Mouse (Mus musculus) embryo, embryonic 9.5 days (tissue): ENCODE results near the gene Aire.
"Not testable (repeated sequence)": the region's sequence is repeated elsewhere in the genome, so short reads cannot be mapped to it uniquely, and the experiment has no call there.

ENCODE experiments used
- DNase-seq: peaks from one replicate; pipeline ENCODE4 v3.0.0-alpha.2; 2017; ENCODE audit errors: extremely low spot score

Aire gene

DNA sequence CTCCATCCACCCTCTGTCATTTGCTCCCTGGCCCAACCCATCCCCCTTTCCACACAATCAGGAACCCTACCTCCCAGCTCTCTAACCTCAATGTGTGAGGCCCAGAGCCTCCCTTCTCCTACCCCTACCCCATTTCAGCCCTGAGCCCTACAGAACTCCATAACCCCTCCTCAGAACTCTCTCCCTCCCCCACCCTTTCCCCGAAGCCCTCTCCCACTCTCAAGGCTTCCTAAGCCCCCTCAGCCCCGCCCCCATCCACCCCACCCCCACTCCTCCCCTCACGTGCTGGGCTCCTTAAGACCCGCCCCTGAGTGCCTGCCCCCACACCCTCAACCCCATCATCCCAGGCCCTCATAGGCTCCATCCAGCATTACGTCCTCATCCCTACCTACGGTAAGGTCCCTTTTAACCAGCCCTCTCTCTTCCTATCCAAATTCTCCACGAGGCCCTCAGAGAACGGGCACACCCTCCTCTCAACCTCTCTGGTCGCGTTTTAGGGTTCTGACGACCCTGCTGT is 6.2 kb upstream of the Aire start:
- DNase-seq = no peak

DNA sequence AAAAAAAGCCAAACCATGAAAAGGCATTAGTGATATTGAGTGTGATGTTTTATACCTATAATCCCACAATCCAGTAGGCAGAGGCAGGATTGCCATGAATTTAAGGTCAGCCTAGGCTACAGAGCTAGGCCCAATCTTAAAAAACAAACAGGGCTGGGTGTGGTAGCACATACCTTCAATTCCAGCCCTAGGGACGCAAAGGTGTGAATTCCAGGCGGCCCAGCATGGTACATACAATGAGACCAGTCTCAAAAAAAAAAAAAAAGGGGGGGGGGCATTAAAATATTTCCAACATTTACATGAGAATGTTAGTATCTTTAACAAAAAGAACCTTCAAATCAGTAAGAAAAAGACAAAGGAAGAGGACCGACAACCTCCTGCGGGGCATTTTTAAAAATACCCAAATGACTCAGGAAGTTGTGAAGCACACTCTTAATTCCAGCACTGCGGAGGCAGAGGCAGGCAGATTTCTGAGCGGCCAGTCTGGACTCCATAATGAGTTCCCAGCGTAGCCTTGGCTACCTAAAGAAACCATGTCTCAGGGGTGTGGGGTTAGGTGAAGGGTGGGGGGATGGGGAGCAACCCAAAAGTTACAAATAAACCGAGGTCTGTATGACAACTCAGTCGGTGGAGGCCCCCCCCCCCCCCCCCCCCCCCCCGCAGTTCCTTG is 4.8 kb upstream of the Aire start:
- no peak for DNase-seq

DNA sequence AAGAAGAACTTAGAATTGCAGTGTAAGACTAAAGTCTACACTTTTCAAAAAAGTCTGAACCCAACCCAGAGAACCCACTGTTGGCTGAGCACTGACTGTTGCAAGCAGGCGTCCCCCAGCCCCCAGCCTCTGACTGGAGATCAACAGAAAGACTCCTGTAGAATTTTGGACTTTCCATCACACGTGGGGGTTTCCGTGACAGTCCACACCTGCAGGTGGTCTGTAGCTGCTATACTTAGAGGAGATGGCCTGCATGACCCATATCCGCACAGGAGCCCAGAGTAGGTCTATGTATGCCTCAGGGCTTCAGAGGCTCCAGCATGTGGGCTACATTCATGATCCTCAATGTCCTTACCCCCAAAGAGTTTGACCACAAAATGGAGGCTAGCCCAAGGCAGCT is 3.0 kb upstream of the Aire start:
- DNase-seq = no peak

GRCm38 (mm10) chr10:78044531-78044930 is 1.1 kb upstream of the Aire start:
- no peak for DNase-seq

DNA sequence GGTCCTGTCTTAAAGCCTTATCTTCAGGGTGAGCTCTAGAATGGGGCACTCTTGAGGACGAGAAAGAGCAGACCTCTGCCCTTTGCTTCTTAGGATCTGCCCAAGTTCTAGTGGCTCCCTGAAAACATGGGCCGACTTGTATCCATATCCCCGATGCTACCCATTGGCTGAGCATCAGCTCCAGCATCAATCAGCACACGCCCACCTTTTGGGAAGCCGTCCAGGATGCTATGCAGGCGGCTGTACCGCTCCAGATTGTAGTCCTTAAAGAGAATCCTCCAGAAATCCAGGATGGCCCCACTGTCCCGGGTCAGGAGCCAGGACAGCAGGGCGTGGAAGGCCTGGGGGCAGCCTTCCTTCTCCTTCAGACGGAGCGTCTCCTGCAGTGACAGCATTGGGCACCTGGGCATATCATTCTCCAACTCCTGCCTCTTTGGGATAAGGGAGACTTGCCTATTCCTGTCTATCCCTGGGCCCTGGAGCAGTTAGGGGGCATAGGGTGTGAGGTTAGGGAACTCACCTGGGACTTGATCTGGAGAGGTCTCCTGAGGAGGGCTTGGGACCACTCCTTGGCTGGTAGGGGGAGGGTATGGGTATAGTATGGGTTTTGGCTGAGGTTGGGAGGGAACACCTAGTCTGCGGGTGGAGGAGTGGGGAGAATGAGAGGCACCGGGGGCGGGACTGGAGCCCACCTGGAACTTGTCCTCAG is 559 bp downstream of the Aire start:
- no peak for DNase-seq

GRCm38 (mm10) chr10:78042096-78042495 is 1.3 kb downstream of the Aire start:
- DNase-seq = no peak

DNA sequence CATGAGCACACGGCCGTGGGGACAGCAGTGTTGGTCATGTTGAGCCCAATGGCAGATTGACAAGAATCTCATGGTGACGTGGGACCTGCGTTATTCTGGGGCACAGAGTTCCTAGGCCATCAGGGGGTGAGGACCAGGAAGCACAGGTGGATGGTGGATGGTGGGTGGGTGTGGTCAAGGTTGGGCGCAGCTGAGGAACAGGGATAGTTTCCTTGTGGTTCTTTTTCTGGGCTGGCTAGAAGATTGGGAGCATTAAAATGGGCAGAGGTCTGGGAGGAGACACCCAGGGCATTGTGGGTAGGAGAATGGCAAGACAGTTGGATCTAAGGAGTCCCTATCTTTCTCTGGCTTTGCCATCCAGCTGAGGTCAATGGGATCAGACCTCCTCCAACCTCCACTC is 1.8 kb downstream of the Aire start, which contains the start of gene Dnmt3l:
Dnmt3l (plus strand) TSS at position 301 of the 400 bp plus-strand sequence.
- no peak for DNase-seq

- no peak for DNase-seq
Observed at GRCm38 (mm10) chr10:78037139-78037538, 6.3 kb downstream of the Aire start.

GRCm38 (mm10) chr10:78031987-78032386 is 11.4 kb downstream of the Aire start:
- no peak for DNase-seq

GRCm38 (mm10) chr10:78029080-78029479 is 14.3 kb downstream of the Aire start:
- no peak for DNase-seq

DNA sequence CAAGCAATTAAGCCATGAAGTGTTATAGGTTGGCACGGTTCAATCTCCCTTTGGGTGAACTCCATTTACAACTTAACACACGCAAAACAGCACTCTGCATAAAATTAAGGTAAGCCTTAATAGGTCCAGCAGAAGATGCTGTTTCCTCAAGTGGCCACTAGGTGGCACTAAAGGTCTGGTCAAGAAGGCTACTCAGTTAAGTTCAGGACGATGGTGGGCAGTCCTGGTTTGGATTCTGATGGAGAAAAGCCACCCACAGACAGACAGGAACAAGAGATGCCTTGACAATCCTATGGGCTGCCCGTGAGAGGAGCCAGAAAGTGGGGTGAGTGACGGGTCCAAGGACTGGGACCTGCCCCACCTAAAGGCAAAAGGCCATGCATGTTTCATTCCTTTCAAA is 15.3 kb downstream of the Aire start:
- DNase-seq = peak; percentile 73

- not testable (repeated sequence) for DNase-seq
Observed at GRCm38 (mm10) chr10:78025453-78025852, 18.0 kb downstream of the Aire start.

GRCm38 (mm10) chr10:78019984-78020383 is 23.4 kb downstream of the Aire start:
- not testable (repeated sequence) for DNase-seq

DNA sequence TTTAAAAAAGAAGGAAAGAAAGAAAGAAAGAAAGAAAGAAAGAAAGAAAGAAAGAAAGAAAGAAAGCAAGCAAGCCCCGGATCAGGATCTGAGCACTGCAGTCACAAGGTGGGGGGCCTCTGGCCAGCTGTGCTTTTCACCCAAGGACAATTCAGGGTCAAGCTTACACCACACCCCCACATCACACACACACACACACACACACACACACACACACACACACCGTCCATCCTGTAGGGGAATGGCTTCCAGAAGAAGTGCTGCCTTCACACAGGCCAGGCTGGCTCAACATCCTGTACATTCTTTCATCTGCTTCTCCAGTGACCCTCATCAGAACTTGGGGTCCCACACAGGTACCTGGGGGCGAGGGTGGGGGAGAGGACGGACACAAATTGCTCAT is 24.1 kb downstream of the Aire start:
- no peak for DNase-seq

GRCm38 (mm10) chr10:78018797-78019203 is 24.6 kb downstream of the Aire start:
- DNase-seq = peak; percentile 70

DNA sequence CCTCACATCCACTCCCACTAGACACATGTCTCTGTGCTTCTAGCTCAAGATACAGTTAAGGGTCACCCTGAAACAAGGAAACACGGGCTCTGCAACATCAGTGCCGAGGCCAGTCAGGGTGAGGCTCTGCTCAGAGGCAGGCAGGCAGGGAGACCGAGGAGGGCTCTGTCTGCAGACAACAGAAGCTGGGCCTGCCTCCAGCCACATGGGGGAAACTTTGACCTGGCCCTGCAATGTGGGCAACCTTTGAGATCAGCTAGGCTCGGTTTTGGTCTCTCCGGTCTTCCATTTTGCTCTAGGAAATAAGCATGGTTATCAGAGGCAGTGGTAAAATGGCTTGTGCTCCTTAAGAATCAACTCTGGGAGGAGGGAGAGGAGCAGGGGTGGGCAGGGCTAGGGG is 27.0 kb downstream of the Aire start:
- DNase-seq = no peak

- DNase-seq = no peak
Observed at GRCm38 (mm10) chr10:78015489-78015888, 27.9 kb downstream of the Aire start.

DNA sequence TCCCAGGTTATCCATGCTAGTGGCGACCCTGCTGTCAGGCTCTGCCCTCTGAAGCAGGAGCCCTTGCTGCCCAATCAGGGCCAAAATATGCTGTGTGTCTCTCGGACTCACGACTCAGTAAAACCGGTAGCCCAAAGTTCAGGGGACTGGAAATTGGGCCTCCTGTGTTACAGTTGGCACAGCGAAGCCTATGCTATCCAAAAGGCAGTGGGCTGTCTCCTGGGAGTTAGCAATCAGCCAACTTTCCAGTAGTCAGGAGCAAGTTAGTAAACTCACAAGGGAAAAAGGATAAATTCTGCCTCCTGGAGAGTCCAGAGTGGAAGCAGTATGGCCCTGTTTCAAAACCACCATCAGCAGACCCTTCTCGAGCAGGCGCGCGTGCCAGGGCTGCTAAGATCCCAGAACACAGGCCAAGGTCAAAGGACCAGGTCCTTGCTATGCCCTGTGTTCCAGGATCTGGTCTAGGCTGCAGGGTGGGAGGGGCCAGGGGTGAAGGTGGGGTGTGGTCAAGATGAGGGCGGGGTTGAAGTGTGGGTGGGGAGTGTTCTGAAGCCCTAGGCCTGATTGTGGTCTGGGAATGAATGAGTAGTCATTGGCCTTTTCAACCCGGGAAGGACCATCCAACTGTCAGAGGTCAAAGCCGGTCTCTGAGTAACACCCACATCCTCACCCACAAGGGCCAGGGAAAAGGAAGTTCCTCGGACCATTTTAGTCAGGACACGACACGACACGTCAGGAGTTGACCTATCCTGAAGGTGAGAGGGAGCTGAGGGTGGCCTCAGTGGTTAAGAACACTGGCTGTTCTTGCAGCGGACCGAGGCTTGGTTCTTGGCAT is 30.5 kb downstream of the Aire start:
- no peak for DNase-seq

GRCm38 (mm10) chr10:78011116-78011515 is 32.3 kb downstream of the Aire start:
- not testable (repeated sequence) for DNase-seq

GRCm38 (mm10) chr10:78010335-78010734 is 33.1 kb downstream of the Aire start:
- DNase-seq = no peak

DNA sequence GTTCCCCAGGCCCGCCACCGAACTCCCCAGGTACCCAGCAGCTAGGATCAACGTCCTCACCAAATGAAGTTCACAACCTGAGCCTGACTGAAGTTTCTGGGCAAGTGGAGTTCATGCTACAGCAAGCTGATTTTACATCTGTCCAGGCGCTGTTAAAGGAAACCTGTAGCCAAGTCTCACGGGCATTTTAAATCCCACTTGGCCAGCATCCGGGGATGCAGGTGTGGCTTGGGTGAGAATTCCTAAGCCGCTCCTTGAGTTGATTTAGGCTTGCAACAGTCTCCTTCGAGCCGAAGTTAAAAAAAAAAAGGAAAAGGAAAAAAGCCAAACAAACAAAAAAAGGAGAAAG is 33.5 kb downstream of the Aire start, which contains the start of gene Pfkl:
Pfkl (minus strand) TSS at position 139 of the 349 bp plus-strand sequence.
- DNase-seq = no peak
